Mouse (Mus musculus): ENCODE measurements around the gene Nt5e. TPM values are rescaled to one million over a fixed set of nuclear protein-coding genes. Genes with fewer than 3 reads are reported as not detected.

The Nt5e gene
- polyA plus RNA-seq, 1 experiment, result not detected

DNA sequence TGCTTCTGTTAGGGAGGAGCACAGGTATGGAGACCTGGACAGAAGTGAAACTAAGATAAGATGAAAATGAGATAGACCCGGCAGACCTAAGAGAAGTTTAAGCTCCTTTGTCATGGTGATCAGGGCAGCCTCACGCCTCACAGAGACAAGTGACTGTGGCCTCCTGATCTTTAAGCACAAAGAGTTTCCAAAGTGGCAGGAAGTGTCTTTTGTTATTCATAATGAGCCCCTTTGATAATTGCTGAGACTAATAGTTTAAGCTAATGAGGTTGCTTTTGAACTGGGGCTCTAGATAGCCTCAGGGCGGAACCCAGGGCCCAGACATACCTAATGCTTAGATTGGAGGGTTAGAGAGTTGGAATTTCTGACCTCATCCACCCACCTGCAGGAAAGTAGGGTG, 5.5 kb downstream of the Nt5e start:
- TF ChIP-seq GATA1 (IDR thresholded peaks at IDR 0.05; ENCODE audit: low read length), result no peak

DNA sequence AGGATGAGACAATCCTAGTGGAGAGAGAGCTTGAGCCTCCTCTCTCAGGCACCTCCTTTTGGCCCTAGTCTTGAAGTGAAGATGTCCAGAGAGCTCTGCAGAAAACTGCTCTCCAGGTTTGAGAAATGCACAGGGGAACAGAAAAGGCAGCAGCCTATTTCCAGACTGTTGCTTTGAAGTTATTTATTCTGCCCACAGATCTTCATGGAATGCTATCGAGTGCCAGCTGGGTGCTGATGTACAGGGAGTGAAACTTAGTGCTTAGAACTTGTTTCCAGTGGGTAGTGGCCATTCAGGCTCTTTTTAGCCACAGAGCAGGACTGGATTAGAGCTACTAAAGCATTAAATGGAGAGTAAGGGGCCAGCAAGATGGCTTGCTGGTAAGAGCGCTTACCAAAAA, 8.8 kb downstream of the Nt5e start:
- no peak for TF ChIP-seq GATA1 (IDR thresholded peaks at IDR 0.05; ENCODE audit: low read length)

DNA sequence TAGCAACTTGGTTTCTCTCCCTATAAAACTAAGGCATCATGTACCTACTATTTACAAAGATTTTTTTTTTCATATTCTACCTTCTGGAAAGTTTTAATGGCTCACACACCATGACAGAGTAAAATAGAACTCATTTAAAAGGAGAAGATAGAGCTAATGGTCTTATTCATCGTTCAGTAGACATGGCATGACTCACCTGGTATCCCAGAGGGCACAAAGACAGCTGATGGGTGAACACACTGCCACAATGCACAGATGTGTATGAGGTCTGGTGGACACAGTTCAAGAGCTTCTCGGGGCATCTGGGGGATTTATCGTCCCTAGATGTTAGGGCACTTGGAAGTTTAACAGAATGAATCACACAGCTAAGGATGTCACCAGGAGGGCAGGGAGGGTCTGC, 13.8 kb downstream of the Nt5e start:
- TF ChIP-seq GATA1 (IDR thresholded peaks at IDR 0.05; ENCODE audit: low read length), result no peak

DNA sequence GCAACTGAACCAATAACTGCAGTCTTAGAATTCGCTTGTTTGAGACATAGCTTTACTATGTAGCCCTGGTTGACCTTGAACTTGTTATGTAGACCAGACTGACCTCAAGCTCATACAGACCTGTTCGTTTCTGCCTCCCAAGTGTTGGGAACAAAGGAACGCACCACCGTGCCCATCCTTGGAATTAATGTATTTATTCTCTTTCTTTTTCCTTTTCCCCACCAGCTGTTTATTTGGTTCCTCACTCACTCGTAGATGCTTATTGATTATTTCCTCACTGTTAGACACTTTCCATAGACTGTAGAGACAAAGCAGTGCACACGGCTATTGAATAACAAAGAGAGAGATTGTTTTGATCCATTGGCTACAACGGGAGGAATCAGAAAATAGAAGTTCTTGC, 15.2 kb downstream of the Nt5e start:
- no peak for TF ChIP-seq GATA1 (IDR thresholded peaks at IDR 0.05; ENCODE audit: low read length)

DNA sequence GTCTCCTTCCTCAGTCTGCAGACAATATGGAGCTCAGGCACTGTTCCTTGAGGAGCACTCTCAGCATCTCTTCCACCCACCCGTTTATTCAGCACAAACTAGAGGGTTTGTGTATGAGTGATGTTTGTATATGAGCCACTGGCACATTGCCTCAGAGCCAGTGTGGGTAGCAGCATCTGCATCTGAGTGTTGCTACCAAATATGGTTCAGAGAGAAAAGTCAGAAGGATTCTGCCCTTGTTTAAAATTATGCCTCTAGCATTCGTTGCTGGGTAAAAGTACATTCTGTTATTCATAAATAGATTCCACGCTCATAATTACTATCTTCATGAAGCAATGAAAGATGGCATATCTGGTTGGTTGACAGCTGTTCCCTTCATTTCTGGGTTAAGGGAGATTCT, 15.7 kb downstream of the Nt5e start:
- TF ChIP-seq GATA1 (IDR thresholded peaks at IDR 0.05; ENCODE audit: low read length), result no peak

DNA sequence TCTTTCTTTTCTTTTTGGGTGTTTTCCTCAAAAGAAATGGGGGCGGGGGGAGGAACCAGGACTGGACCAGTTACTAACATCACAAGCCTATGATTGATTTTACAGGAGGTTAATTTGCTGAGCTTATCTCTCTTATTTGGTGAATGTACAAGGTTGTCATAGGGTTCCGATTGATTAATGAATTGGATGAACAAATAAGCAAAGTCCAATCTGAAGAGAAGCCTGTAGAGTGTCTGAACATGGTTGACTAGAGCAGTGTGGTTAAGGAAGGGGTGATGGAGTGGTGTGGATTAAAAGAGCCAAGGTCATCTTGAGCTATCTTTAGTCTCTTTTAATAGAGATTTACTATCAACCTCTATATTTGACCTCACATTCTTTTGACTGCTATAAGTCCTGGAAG, 17.4 kb downstream of the Nt5e start:
- no peak for TF ChIP-seq GATA1 (IDR thresholded peaks at IDR 0.05; ENCODE audit: low read length)

DNA sequence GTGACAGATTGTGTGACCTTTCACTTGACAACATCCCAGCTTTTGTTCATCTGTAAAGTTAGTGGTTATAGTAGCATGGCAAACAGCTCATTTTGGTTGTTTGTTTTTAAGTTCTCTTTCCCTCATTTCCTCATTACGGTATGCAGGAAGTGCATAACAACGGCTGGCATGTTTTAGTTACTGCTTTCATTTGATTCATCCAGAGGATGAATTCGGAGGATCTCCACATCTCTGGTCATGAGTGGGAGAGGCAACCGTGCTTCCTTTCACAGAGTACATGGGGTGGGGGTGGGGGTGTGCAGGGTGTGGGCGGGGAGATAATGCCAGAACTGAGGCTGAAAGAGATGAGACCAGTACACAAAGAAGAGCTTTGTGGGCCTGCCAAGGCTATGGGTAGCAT, 19.9 kb downstream of the Nt5e start:
- no peak for TF ChIP-seq GATA1 (IDR thresholded peaks at IDR 0.05; ENCODE audit: low read length)

DNA sequence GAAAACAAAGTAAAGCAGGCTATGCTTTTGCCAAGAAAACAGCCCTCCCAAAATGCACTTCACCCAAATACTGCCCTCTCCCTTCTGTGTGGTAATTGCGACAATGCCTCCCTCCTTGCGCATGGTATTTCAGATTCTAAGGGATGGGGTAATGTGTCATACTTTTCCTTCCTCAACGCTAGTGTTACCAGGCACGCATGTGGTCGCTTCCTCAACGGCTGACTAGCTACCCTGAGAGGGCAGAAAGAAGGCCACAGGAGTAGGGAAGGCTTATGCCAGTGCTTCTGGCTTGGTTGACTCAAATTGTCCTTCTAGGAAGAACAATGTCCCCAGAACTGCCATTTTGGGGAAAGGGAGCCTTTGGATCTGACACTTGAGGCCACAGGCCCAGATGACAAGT, 21.6 kb downstream of the Nt5e start:
- TF ChIP-seq GATA1 (IDR thresholded peaks at IDR 0.05; ENCODE audit: low read length), result no peak

DNA sequence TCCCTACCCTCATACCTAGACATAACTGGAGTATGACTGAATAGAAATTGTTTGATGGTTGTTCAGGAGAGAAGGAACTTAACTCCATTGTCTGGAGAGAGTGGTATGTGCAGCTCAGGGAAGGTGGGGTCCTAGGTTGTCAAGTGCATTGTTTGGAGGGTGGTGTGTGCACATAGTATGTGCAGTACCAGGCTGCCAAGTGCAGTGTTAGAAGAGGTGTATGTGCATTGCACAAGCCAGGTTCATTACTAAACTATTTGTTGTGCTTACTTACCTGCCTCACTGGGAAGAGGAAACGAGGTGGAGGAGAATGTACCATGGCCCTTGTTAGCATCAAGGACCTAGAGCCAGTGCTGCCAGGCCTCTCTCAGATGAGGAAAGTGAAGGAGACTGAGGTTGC, 23.3 kb downstream of the Nt5e start:
- TF ChIP-seq GATA1 (IDR thresholded peaks at IDR 0.05; ENCODE audit: low read length), result no peak

DNA sequence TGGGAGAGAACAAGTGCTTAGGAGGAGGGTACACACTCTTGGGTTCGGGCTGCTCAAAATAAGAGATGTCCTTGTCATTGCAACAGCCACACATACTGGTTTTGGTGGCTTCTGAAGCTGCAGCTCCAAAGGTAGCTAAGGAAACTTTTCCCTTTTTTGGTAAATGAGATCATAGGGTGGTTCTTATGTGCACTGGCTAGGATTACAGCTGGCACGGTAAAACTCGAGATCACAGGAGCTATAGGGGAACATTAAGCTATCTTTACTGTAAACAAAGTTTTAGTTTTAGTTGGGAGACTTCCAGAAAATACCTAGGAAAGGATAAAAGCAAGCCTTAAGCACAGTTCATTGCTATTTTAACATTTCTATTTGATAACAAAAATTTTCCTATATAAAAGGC, 24.2 kb downstream of the Nt5e start:
- no peak for TF ChIP-seq GATA1 (IDR thresholded peaks at IDR 0.05; ENCODE audit: low read length)

DNA sequence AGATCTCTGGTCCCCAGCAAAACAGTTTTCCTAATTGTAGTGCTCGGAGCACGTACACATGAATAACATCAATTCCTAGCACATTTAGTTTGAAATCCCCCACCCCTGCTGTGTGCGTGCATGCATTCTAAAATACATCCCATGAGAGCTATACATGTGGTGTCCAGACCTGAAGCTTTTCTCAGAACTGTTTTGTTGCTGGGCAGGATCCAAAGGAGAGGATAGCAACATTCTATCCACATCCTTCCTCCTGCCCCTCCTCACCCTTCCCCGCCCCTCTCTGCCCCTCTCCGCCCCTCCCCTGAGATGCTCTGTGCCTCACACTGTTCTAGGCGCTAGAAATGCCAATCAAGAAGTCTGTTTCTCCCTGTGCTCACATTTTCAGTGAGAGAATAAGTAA, 25.7 kb downstream of the Nt5e start:
- no peak for TF ChIP-seq GATA1 (IDR thresholded peaks at IDR 0.05; ENCODE audit: low read length)

DNA sequence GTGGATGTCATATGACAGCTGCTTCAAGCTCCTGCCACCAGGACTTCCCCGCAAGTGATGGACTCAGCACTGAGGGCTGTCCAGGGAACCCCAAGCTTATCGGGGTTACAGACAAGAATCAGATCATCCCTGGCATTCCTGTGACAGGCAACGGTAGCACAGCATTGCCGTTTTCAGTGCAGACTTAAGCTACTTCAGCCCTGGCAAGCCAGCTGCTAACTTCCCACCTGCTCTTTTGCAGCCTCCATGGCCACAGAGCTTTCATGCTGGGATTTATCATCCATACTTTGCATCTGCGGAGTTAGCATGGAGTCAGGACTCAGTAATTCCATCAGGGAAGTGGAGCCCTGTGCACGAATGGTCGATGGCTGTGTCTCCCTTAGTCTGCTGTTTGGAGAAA, 26.5 kb downstream of the Nt5e start:
- no peak for TF ChIP-seq GATA1 (IDR thresholded peaks at IDR 0.05; ENCODE audit: low read length)

DNA sequence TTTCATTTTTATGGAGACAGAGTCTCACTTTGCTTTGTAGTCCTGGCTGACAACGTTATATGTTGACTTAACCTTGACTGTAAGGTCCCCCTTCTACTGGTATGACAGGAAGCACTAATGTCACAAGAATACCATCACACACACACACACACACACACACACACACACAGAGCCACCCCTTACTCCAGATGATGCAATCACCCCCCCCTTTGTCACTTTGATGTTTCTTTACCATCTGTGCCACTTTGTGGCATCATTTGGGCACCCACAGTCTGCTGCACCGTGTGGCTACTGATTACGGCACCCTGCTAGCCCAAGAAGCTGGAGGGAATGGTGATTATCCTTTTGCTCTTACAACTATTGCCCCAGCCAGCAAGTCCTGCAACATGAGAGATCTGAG, 30.2 kb downstream of the Nt5e start:
- TF ChIP-seq GATA1 (IDR thresholded peaks at IDR 0.05; ENCODE audit: low read length), result no peak

DNA sequence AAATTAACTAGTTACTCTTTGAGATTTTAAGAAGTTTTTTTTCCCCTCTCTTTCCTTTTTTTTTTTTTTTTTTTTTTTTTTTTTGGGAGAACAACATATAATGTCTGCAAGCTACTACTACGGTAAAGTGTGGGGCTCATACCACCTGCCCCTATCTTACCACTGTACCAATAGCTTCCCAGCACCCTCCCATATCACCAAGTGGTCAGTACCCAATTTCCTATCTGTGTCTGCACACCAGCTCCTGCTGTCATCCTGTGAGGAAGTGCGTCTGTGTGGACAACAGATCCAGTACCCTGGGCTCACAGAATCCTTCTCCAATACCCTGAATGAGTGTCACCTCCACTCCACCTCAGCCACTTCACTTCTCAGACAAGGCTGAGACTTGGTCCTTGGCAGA, 32.1 kb downstream of the Nt5e start:
- TF ChIP-seq GATA1 (IDR thresholded peaks at IDR 0.05; ENCODE audit: low read length), result no peak

DNA sequence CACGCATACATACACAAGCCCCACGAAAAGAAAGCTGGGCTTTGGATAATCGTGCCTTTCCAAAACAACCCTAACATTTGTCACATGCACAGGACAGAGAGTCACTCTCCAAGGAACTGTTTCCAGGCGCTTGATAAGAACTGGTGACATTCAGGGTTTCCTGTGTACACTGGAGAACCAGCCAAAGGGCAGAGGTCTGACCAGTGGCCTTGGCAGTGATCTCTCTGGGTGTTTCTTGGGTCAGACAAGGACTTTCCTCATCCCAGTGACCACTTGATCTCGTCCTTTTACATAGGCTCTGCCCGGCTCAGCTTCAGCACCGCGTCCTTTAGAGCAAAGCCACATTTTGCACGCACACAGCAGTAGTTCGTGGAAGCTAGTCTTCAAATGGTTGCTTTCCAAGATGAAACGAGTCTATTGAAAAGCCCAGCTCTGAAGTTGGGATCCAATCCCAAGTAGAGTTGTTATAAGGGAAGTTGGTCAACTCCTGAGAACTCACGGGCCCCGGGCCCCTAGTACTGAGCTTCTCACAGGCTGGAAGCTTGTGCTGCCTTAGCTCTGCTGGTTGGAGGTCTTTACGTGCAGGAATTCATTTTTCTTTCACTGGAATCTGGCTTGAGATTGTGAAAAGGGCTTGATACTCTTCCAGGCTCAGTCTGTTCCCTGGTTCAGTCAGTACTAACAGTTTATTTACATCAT, 34.4 kb downstream of the Nt5e start:
- TF ChIP-seq GATA1 (IDR thresholded peaks at IDR 0.05; ENCODE audit: low read length), result no peak

DNA sequence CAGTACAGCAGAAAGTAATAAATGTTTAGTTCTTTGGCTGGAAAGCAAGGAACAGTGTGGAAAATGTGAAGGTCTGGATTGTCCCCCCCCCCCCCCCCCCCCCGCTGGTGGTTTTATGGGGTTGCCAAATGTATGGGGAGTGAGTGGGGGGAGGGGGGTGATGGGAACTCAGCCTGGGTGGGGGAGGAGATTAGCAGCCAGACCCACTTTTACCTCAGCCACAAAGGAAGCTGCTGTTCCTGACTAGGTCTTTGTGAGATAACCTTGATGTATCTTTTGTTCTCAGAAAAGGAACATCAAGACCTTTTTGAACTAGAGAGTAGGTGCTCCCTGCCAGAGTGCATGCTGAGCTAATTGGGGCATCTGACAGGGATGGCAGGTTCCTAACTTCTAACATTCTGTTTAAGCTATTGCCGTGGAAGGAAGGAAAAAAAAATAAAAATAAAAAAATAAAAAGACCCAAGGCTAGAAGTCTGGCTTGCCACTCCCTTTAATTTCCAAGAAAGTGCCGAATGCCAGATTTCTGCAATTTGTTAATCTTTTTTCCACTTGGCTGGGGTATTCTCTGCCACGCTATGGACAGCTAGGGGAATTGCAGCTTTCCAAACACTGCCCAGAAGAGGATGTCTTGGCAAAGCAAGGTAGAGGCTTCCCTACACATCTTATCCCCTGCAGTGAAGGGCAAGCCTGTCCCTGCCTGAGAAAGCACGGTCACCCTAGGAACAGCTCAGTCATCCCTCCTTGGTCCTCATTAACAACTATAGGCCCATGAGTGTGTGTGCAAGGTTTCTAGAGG, 35.3 kb downstream of the Nt5e start:
- TF ChIP-seq GATA1 (IDR thresholded peaks at IDR 0.05; ENCODE audit: low read length), result no peak

DNA sequence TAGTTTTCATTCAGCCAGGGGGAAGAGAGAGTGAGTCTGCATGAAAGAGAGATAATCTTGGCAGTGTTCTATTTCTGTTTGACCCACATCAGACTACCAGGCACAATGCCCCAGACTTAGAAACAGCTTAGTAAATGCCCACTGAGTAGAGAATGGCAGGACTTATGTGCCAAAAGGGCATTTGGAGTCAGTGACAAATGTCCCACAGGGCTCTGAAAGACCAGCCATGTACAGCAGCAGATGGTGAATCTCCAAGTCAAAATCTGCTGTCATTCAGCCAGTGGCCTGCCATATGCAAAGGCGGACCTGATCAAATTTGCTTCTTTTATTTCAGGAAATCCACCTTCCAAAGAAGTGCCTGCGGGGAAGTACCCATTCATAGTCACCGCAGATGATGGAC, 36.1 kb downstream of the Nt5e start:
- TF ChIP-seq GATA1 (IDR thresholded peaks at IDR 0.05; ENCODE audit: low read length), result no peak

Measured in G1E-ER4 (cell line).